Mouse (Mus musculus): ENCODE results near the gene Dmrta2. TPM values are rescaled to one million over a fixed set of nuclear protein-coding genes. Genes with fewer than 3 reads are reported as not detected.

Dmrta2 gene
- total RNA-seq (2021) = under 1 TPM in 1 of 2 experiments, not detected in 1; 0.15 TPM
- long read RNA-seq, experiment 1 = 0 reads
- long read RNA-seq, experiment 2 = 0 reads

GRCm38 (mm10) chr4:109977148-109978067 lies at the start of gene Dmrta2:
Gene Dmrta2, plus strand, starts transcription at chr4:109978053.
- peak in 1 of 2 experiments; percentile 21 for DNase-seq

DNA sequence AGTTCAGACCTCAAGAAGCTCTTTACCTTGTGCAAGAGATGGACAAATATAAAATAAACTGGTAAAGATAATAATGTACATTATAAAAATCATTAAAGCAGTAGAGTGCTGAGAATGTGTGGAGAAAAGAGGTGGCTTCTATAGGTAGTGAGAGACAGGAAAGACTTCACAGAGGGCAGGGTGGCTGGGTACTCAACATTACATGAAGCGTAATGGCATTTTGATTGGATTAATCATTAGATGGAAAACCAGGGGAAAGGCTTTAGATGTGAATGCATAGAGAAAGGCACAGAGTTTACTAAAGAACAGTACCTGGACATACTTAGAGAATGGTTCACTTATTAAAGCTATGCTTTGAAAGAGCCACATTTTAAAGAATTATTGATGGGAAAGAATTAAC lies 48.8 kb upstream of the Dmrta2 start:
- DNase-seq = no peak

DNA sequence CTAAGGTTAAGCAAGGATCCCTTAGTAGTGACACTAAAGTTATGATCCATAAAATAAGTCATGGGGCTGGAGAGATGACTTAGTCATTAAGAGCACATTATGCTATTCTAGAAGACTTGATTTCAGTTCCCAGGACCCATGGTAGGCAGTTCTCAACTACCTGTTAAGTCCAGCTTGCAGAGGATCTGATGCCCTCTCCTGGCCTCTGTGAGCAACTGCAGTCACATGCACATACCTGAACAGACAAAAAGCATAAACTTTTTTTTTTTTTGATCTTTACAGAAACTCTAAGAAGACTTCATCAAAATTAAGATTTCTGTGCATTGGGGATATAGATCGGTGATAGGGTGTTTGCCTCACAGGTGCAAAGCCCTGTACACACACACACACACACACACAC lies 47.4 kb upstream of the Dmrta2 start:
- DNase-seq = no peak

GRCm38 (mm10) chr4:109930935-109931334 lies 46.9 kb upstream of the Dmrta2 start:
- no peak for DNase-seq

DNA sequence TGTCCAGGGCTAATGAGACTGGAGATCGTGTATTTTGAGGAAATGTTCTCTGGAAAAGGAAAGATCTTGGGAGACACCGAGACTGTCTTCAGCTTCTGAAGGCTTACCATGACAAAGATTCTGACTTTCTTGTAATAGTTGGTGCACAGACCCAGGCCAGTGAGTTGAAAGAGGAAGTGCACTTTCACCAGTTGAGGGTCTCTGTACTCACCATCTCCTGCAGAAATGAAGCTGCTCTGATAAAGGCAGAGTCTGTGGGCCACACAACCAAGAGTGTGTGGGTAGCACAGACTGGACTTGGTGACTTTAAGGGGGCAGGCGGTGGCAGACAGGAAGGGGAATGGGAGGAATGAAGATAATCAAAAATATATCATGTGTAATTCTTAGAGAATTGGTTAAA lies 41.3 kb upstream of the Dmrta2 start:
- no peak for DNase-seq

DNA sequence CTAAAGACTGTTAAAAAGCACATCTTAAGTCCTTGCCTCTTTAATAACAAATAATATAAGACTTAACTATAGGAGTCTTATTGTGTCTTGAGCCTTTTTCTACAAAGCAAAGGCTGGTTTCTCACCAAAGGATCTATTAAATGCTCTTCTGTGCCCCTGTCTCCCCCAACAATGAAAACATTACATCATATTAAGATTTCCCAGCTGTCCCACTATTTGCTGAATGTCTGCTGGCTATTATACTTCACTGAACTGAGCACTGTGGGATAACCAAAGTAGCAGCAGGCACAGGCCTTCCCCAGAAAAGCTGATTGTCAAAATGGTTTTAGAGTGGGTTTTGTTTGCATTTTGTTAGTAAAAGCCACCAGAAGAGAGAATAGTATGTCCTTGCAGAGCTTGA lies 38.6 kb upstream of the Dmrta2 start:
- DNase-seq = no peak

DNA sequence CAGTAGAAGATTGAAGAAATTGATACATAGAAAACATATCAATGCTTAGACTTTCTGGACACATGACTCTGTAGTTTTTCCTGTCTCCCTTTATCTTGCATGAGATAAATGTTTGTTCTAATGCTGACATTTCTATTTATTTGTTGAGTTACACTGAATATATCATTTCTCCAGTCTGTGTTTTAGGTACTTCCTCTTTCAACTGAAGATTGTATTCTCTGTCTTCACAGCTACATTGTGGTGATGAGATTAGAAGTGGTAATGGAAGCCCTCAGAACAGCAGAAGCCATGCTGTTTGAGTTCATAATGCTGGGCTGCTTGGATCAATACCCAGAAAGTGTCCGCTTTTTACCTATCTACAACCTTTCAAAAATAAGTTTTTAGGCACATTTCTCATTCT lies 32.3 kb upstream of the Dmrta2 start:
- no peak for DNase-seq

DNA sequence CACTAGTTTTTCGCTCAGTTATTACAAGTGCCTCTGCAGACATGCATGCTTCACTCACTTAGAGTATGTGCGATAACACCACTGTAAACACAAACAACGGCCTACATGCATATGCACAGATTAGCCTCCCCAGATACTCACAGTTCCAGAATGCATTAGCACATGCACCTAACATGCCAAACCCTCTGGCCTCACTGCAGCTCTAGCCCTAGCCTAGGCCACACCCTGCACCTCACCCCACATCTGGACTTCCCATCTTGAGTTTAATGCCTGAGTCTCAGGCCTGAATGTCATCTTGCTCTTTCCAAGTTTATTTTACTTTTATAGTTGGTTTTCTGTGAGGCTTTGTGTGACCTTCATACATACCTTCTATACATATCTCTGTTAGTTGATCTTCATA lies 28.5 kb upstream of the Dmrta2 start:
- DNase-seq = no peak

- DNase-seq = no peak
Measured at GRCm38 (mm10) chr4:109953509-109953908, 24.3 kb upstream of the Dmrta2 start.

DNA sequence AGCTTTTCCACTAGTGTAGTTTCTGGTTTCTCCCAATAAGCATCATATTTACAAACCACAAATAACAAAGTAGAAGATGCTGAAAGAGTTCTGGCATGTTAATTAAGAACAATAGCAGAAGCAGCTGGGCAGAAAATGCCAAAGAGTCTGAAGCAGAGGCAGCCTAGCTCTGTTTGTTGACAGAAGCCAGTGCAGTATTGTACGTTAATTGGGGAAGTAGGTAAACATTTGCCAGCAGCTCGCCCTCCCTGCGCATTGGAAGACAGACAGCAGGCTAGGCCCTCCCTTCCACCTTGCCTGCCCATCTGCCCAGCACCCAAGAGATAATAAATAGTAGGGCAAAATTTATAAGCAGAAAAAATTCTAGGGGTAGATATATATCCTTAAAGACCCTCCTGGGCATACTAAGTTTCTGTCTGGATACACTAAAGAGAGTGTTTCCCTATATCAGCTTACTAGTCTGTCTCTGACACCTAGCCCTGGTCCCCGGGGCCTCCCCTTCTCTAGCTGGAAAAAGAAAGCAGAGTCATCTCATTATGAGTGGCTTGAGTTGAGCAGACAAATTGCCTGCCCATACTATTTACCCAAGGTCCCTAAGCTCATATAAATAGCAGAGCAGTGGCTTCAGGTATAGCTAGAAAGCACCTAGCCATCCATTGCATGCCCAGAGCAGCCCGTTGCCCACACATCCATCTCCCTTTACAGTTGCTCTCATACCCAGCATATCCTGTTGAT lies 17.5 kb upstream of the Dmrta2 start:
- DNase-seq = no peak

DNA sequence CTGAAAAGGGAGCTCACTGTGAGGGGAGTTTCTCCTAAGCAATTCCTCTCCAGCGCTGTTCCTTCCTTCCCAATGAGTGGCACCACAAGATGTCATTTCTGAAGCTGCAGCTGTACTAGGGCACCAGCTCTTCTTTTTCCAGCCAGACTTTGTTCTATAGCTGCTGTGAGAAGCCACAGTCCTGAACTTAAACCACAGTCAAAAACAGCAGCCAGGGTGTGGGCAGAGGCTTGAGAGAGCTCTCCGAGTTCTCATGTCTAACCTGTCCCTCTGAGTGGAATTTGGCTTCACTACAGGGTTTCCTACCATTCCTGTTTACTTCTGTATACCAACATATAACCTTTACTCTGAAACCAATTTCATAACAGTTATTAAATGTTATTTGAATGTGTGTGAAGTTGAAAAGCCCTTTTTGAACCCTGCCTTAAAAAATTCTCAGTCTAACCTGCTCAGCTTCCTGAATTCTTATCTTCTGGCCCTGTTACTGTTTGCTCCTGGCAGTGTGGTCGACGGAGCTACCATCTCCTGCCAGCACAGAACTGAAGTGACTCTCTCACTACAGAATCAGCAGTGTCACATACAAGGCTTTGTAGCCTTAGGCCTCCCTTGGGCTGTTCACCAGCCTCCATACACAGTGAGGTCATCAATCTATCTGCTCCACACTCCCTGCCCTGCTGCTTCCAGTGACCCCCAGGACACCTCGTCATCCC lies 14.1 kb upstream of the Dmrta2 start:
- DNase-seq = no peak

- DNase-seq = no peak
Measured at GRCm38 (mm10) chr4:109969561-109969960, 8.3 kb upstream of the Dmrta2 start.

- DNase-seq = no peak
Measured at GRCm38 (mm10) chr4:109973991-109974654, 3.7 kb upstream of the Dmrta2 start.

DNA sequence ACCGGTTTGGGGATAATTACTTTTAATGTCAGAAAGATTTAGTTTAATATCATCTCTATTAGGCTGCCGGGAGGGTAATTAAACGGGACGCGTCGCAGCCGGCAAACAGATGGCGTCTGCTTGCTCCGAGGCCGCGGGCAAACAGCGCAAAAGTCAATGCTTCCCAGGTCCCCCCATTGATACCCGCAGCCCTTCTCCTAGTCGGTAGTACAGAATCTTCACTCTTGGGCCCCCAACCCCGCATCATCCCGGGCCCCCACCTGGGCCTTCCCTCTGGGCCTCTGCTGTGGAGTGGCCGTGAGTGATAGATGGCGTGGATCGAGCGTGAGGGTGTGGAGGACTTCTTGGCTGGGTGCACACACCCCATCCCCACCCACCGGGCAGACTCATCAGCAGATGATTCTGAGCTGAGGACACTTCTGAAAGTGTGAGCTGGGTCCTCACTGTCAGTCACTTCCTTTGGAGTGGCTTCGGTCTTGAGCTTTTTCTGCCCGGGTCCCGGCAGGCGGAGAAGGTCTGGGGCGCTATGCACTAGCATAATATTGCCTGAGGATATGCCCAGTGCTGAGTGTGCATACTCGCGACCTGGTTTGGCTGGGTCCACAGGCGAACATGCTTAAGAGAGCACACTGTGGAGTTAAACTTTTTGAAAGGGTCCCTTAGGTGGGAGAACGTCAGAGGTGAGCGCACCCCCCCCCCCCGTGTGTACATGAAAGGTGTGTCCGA lies 3.0 kb upstream of the Dmrta2 start:
- no peak for DNase-seq

DNA sequence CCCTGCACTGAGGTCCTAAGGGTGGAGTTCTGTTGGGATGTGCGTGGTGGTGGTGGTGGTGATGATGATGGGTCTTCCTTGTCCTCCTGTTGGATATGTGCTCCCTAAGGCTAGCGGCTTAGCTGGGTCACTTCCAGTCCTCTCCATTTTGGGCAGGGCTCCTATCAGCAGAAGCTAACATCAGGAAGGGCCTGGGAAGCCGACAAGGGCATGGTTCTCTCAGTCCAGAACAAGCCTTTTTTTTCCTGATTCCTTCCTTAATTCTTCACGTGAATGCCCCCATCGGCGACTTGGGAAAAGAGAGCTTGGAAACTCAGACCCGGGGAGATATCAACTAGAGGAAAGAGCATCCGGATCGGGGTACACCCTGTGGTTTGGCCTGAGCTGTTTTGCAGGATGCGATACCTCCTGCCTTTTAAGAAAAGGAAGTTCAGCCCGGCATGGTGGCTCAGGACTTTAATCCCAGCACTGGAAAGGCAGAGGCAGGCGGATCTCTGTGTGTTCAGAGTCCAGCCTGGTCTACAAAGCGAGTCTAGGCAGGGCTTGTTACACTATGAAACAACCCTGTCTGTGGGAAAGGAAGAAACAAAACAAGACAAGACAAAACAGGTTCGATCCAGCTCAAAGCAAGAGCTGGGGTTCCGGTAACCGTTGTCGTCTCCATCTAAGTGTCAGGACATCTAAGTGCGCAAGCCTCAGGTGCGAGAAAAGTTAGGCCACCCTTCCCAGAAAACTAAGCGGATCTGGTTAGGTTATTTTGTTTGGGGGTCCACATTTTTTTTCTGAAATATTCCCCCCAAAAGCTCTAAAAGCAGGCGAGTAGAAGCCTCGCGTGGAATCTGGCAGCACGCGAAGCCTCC lies 2.2 kb upstream of the Dmrta2 start:
- no peak for DNase-seq

DNA sequence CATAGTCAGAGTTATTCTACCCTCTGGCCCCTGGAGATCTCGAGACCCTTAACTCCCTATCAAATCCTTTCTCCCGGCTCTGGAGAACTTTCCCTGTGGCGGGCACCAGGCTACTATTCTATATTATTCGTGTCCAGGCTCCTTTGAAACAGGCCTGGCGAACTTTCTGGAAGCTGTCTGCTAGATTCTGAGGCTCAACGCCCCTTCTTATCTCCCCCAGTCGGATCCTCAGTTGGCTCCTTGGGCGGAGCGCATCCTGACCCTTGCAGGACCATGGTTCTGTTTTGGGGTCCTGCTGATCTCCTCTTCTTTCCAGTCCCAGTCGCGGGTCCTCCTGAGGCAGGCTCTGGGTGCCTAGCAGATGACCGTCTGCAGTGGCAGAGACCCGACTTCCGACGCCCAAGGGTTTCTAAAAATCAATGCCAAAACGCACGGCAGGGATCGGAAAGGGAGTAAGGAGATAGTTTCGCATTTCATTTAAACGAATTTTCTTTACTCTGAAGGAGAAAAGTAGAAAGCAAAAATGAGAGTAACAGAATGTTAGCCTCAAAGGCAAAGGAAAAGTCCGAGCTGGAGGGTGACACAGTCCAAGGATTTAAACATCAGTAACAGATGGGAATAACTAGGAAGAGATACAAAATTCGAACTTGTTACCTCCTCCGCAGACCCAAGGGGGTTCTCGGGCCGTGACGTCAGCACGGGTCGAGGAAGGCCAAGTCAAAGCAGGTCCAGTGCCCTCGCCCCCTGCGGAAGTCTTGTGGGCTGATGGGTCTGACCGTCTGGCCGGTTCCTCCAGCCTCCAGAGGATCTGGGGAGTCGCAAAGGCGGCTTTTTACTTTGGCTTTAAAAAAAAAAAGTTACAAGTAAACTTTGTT lies 1.3 kb upstream of the Dmrta2 start:
- no peak for DNase-seq

DNA sequence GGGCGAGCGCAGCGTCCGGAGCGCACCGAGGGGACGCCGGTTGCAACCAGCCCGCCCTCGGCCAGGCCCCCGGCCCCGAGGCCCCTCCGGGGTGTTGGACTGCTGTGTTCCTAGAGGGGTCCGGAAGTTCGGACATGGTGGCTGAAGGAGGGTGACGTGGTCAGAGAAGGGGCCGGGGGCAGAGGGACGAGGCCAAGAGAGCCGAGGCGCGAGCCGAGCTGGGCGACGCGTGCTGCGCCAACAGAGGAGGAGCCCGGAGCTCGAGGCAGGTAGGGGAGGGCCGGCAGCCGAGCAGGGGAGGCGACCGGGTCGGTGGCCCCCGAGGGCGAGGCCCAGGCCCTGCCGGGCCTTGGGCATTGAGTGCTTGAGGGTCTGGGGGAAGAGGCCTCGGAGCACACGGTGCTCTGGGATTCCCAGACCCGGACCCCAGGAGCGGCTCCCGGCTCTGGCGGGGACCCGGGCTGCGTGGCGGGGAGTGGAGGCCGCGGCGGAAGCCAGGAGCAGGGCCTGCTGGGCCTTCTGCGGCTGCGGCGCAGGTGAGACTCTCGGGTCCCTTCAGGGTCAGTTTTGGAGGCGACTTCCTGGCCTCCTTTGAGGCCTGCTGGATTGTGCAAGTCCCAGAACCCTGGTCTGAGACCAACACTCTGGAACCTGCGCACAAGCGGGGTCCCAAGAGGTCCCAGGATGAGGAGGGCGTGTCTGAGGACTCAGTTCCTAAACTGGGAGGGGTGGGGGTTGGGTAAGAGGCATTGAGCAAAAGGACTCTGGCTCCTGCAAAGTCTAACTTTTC lies 410 bp downstream of the Dmrta2 start:
- DNase-seq = no peak

- DNase-seq = no peak
Measured at GRCm38 (mm10) chr4:109978858-109979340, 1.0 kb downstream of the Dmrta2 start.

Data from heart, adult 18-20 months (tissue).